ENCODE assay signal across 9 mouse cellular contexts in genomic region chr2:158666071-158666800, GRCm38 (mm10). TPM values are rescaled to one million over a fixed set of nuclear protein-coding genes. Genes with fewer than 3 reads are reported as not detected.
DNase-seq lines count a peak whose midpoint lies in the region; ATAC-seq lines count a peak whose summit lies in the region.
"Had no signal": no experiment of that assay in that cellular context is flagged by ENCODE, and none has a peak within 500 bp of the region (broad histone marks: within the 10 kb centered on the region; RNA-seq: fewer than 3 reads in every experiment).

No protein-coding gene starts in this region.

- H3K4me2 ChIP-seq in heart, embryonic 14.5 days (ENCODE audit: low read length): peak overlapping the region; percentile 91; the same call in 1 of the 2 replicates
- peak overlapping the region; percentile 97 for H3K4me2 ChIP-seq in intestine, embryonic 15.5 days (replicated peaks)

- H3K4me3 ChIP-seq in heart, embryonic 14.5 days (ENCODE audit: control insufficient read depth in 1 of 2, insufficient read depth in 1 of 2, low read depth in 1 of 2, low read length in 2 of 2): no peak overlapping the region
- H3K4me3 ChIP-seq in intestine, embryonic 15.5 days (replicated peaks): no peak overlapping the region; the same call in 1 of the 2 replicates

- peaks cover 38% of the 10 kb centered on the region for H3K27me3 ChIP-seq in heart, embryonic 14.5 days (ENCODE audit: control insufficient read depth, insufficient read depth, low read length)
- H3K27me3 ChIP-seq in intestine, embryonic 15.5 days (replicated peaks): peaks cover 47% of the 10 kb centered on the region

- DNase-seq in heart, postnatal 4 days: no peak
- DNase-seq in brain, adult 2 months (ENCODE audit: low read depth, low spot score): peak; percentile 77
- peak; percentile 84 for DNase-seq in naive thymus-derived CD4-positive, alpha-beta T cell, adult 2 months (ENCODE audit: low read depth)
- DNase-seq in layer of hippocampus, postnatal 14 days (ENCODE audit: low spot score in 2 of 2): no peak
- no peak for DNase-seq in layer of hippocampus, postnatal 10 days (ENCODE audit: low spot score in 2 of 2)

- WGBS in heart, embryonic 14.5 days: 39% methylated on average over 13 of the region's 13 CpGs
- 46% methylated on average over 13 of the region's 13 CpGs for WGBS in intestine, embryonic 15.5 days

- H3K36me3 ChIP-seq in heart, embryonic 14.5 days (ENCODE audit: control insufficient read depth, insufficient read depth, low read length): no peaks in the 10 kb centered on the region
- no peaks in the 10 kb centered on the region for H3K36me3 ChIP-seq in intestine, embryonic 15.5 days

- H3K9ac ChIP-seq in heart, embryonic 14.5 days (ENCODE audit: low read length): no peak overlapping the region
- H3K9ac ChIP-seq in intestine, embryonic 15.5 days: no peak overlapping the region
- H3K9ac ChIP-seq: liver, embryonic 14.5 days had no signal

- peak overlapping the region in 1 of 2 experiments; percentile 41; a peak in 1 of 4 replicates for H3K27ac ChIP-seq in heart, embryonic 14.5 days (replicated peaks in 1 of 2; ENCODE audit: control insufficient read depth in 1 of 2, insufficient read depth in 1 of 2, low read depth in 2 of 2, low read length in 2 of 2)
- no peak overlapping the region for H3K27ac ChIP-seq in intestine, embryonic 15.5 days
- H3K27ac ChIP-seq: liver, embryonic 14.5 days had no signal

- no peaks in the 10 kb centered on the region for H3K9me3 ChIP-seq in heart, embryonic 14.5 days (ENCODE audit: control insufficient read depth, low read length)
- H3K9me3 ChIP-seq in intestine, embryonic 15.5 days: no peaks in the 10 kb centered on the region

- peaks cover 9 to 24% of the 10 kb centered on the region in 2 experiments for H3K4me1 ChIP-seq in heart, embryonic 14.5 days (ENCODE audit: control insufficient read depth in 2 of 2, insufficient read depth in 2 of 2, low read length in 2 of 2)
- H3K4me1 ChIP-seq in intestine, embryonic 15.5 days (replicated peaks): peaks cover 26% of the 10 kb centered on the region

- ATAC-seq in heart, embryonic 14.5 days (ENCODE audit: insufficient number of reproducible peaks, insufficient read depth, low FRiP score, low read depth): no peak
- ATAC-seq in intestine, embryonic 15.5 days: peak; percentile 32; the same call in 1 of the 2 replicates
- no peak for ATAC-seq in erythroblast, adult 5-6 weeks (replicated peaks; ENCODE audit: low FRiP score, poor library complexity, severe bottlenecking)

RNA-seq across cellular contexts. Expression of gene Ppp1r16b, which starts 1.0 kb away (rescaled TPM):
- polyA plus RNA-seq in heart, embryonic 14.5 days (2014; fragmentation: Nextera tagmentation; extraction: Ambion mirVana): 4.7 and 6.0 TPM in 2 replicates
- 10 to 100 TPM; 13.8 to 14.2 TPM for total RNA-seq in heart, postnatal 4 days (2021)
- 4.1 and 4.2 TPM in 2 replicates for polyA plus RNA-seq in intestine, embryonic 15.5 days (2015; fragmentation: Nextera tagmentation; extraction: Ambion mirVana)
- total RNA-seq in layer of hippocampus, postnatal 14 days (2021): 10 to 100 TPM; 97.4 to 97.9 TPM
- total RNA-seq in erythroblast, adult 5-6 weeks (2015; ENCODE audit: low replicate concordance): not detected in 2 replicates
- total RNA-seq in erythroblast, adult 5-6 weeks (2017; ENCODE audit: low replicate concordance): 0.14 TPM in 1 of 2 replicates, not detected in the other
- total RNA-seq in layer of hippocampus, postnatal 10 days (2021): 10 to 100 TPM; 63.1 to 68.0 TPM

RNA-seq across cellular contexts. Expression of gene Actr5, which starts 41.5 kb away (rescaled TPM):
- 7.9 and 8.6 TPM in 2 replicates for polyA plus RNA-seq in heart, embryonic 14.5 days (2014; fragmentation: Nextera tagmentation; extraction: Ambion mirVana)
- total RNA-seq in heart, postnatal 4 days (2021): 1 to 10 TPM; 9.0 to 9.4 TPM
- 9.3 and 9.4 TPM in 2 replicates for polyA plus RNA-seq in intestine, embryonic 15.5 days (2015; fragmentation: Nextera tagmentation; extraction: Ambion mirVana)
- 10 to 100 TPM; 10.2 to 10.9 TPM for total RNA-seq in layer of hippocampus, postnatal 14 days (2021)
- 3.1 and 6.5 TPM in 2 replicates for total RNA-seq in erythroblast, adult 5-6 weeks (2015; ENCODE audit: low replicate concordance)
- total RNA-seq in erythroblast, adult 5-6 weeks (2017; ENCODE audit: low replicate concordance): 4.0 and 7.4 TPM in 2 replicates
- 10 to 100 TPM; 10.3 to 11.9 TPM for total RNA-seq in layer of hippocampus, postnatal 10 days (2021)

RNA-seq across cellular contexts. Expression of gene Slc32a1, which starts 55.7 kb away (rescaled TPM):
- not detected in 2 replicates for polyA plus RNA-seq in heart, embryonic 14.5 days (2014; fragmentation: Nextera tagmentation; extraction: Ambion mirVana)
- total RNA-seq in heart, postnatal 4 days (2021): not detected
- not detected in 2 replicates for polyA plus RNA-seq in intestine, embryonic 15.5 days (2015; fragmentation: Nextera tagmentation; extraction: Ambion mirVana)
- 10 to 100 TPM; 76.0 to 76.9 TPM for total RNA-seq in layer of hippocampus, postnatal 14 days (2021)
- total RNA-seq in erythroblast, adult 5-6 weeks (2015; ENCODE audit: low replicate concordance): not detected in 2 replicates
- total RNA-seq in erythroblast, adult 5-6 weeks (2017; ENCODE audit: low replicate concordance): not detected in 2 replicates
- 10 to 100 TPM; 60.0 to 68.6 TPM for total RNA-seq in layer of hippocampus, postnatal 10 days (2021)

Comparison
In these comparisons a context has a peak if more than half of its experiments do, and no peak if none do; other contexts are left out.
1. DNase-seq: peak in brain, adult 2 months (single experiment) and naive thymus-derived CD4-positive, alpha-beta T cell, adult 2 months (single experiment); none in heart, postnatal 4 days (single experiment), layer of hippocampus, postnatal 14 days (0 of 2) and layer of hippocampus, postnatal 10 days (0 of 2).
2. RNA of gene Ppp1r16b, which starts 1.0 kb away (total RNA-seq): 97.4 to 97.9 TPM in layer of hippocampus, postnatal 14 days, 63.1 to 68.0 TPM in layer of hippocampus, postnatal 10 days and 13.8 to 14.2 TPM in heart, postnatal 4 days; 0.14 TPM in erythroblast, adult 5-6 weeks; every median in the first group is over 10 times any median in the second.
3. RNA of gene Slc32a1, which starts 55.7 kb away (total RNA-seq): 76.0 to 76.9 TPM in layer of hippocampus, postnatal 14 days and 60.0 to 68.6 TPM in layer of hippocampus, postnatal 10 days; not detected in heart, postnatal 4 days and not detected in erythroblast, adult 5-6 weeks; every median in the first group is over 10 times any median in the second.